8 mouse cellular contexts compared by ENCODE assay signal in genomic region chr12:75280502-75280901, GRCm38 (mm10). TPM values are rescaled to one million over a fixed set of nuclear protein-coding genes. Genes with fewer than 3 reads are reported as not detected.
A peak's percentile ranks its signal among the peaks of the same experiment; 100 is the strongest.
DNase-seq lines count a peak whose midpoint lies in the region; ATAC-seq lines count a peak whose summit lies in the region.
"Had no signal": no experiment of that assay in that cellular context is flagged by ENCODE, and none has a peak within 500 bp of the region (broad histone marks: within the 10 kb centered on the region; RNA-seq: fewer than 3 reads in every experiment).

No protein-coding gene starts in this region.

- no peak overlapping the region for H3K27ac ChIP-seq in hindbrain, embryonic 12.5 days

- no peaks in the 10 kb centered on the region for H3K4me1 ChIP-seq in hindbrain, embryonic 12.5 days

- H3K9ac ChIP-seq in hindbrain, embryonic 12.5 days, result no peak overlapping the region

- no peaks in the 10 kb centered on the region for H3K36me3 ChIP-seq in hindbrain, embryonic 12.5 days

- 65% methylated on average over 7 of the region's 7 CpGs for WGBS in hindbrain, embryonic 12.5 days

- H3K4me2 ChIP-seq in hindbrain, embryonic 12.5 days (replicated peaks), result no peak overlapping the region

- peak; percentile 24 for DNase-seq in layer of hippocampus, adult 11-12 months (ENCODE audit: low spot score)
- no peak for DNase-seq in layer of hippocampus, adult 9-11 months
- DNase-seq in brain, adult 2 months (ENCODE audit: low read depth, low spot score), result peak; percentile 43
- DNase-seq in gastrocnemius, postnatal 14 days, result peak; percentile 19
- DNase-seq in ovary, postnatal 14 days (ENCODE audit: low spot score), result no peak

- H3K4me3 ChIP-seq in hindbrain, embryonic 12.5 days, result no peak overlapping the region
- H3K4me3 ChIP-seq: megakaryocyte, embryonic 14.5 days had no signal

- intact Hi-C loops in gastrocnemius, postnatal 14 days (cut with DNase I; ENCODE audit: low total_unique reads), result loop anchor here (5.0 kb wide), 1 partner anchor 107 kb away; no protein-coding TSS in a partner anchor

- no peaks in the 10 kb centered on the region for H3K27me3 ChIP-seq in hindbrain, embryonic 12.5 days
- H3K27me3 ChIP-seq: megakaryocyte, embryonic 14.5 days had no signal

- 0 out of 2 replicates have a peak, but pooled peaks have one; percentile 57 for ATAC-seq in megakaryocyte-erythroid progenitor cell, adult 5-6 weeks (replicated peaks; ENCODE audit: low FRiP score, low TSS enrichment, poor library complexity, severe bottlenecking)
- ATAC-seq in hindbrain, embryonic 12.5 days (ENCODE audit: low FRiP score), result no peak

- H3K9me3 ChIP-seq in hindbrain, embryonic 12.5 days (replicated peaks), result no peaks in the 10 kb centered on the region
- H3K9me3 ChIP-seq: megakaryocyte, embryonic 14.5 days had no signal

RNA-seq across cellular contexts. Expression of gene Rhoj, which starts 27.6 kb away (rescaled TPM):
- 10 to 100 TPM; 29.8 to 32.6 TPM for total RNA-seq in gastrocnemius, postnatal 14 days (2021)
- not detected in 2 replicates for total RNA-seq in megakaryocyte-erythroid progenitor cell, adult 5-6 weeks (2014; fragmentation: Nextera tagmentation)
- total RNA-seq in megakaryocyte-erythroid progenitor cell, adult 5-6 weeks (2017), result not detected in 2 replicates
- polyA plus RNA-seq in hindbrain, embryonic 12.5 days (2016; fragmentation: Nextera tagmentation; extraction: Ambion mirVana), result 44.0 and 47.3 TPM in 2 replicates

Comparison
In these comparisons a context has a peak if more than half of its experiments do, and no peak if none do; other contexts are left out.
1. DNase-seq: peak in layer of hippocampus, adult 11-12 months (single experiment), brain, adult 2 months (single experiment) and gastrocnemius, postnatal 14 days (single experiment); none in layer of hippocampus, adult 9-11 months (single experiment) and ovary, postnatal 14 days (single experiment).
2. RNA of gene Rhoj, which starts 27.6 kb away (total RNA-seq): 29.8 to 32.6 TPM in gastrocnemius, postnatal 14 days; not detected in megakaryocyte-erythroid progenitor cell, adult 5-6 weeks; every median in the first group is over 10 times any median in the second.